Mouse (Mus musculus) layer of hippocampus, adult 18-20 months (tissue): ENCODE results near the gene Primpol. TPM values are rescaled to one million over a fixed set of nuclear protein-coding genes. Genes with fewer than 3 reads are reported as not detected.
"Not testable (repeated sequence)": the region's sequence is repeated elsewhere in the genome, so short reads cannot be mapped to it uniquely, and the experiment has no call there.

Source experiments
- DNase-seq, 2 experiments: peaks; one replicate each; pipeline ENCODE4 v3.0.0; 2022; ENCODE audit warnings: low spot score in 2 of 2
- total RNA-seq, 2 experiments: library from RNA; stranded (reverse); gene quantifications; 2 replicates each; pipeline ENCODE4 v1.2.3; 2021

Gene Primpol
- total RNA-seq, 2 experiments from 2014 or later: 3.6 to 5.0 TPM

DNA sequence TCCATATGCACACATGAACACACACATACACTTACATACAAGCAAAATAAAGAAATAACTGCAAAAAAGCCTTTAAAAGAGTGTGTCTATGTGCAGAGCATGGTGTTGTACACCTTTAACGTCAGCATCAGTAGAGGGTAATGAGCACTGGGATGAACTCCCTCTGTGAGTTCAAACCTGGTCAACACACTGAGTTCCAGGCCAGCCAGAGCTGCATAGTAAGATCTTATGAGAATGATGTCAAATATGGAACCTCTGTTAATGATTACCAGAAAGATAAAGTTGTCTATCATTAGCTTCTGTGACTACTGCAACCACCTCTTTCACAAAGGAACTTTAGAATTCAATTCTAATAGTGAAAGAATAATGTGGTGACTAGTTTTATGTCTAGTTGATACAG is 10.1 kb downstream of the Primpol start:
- DNase-seq: no peak

DNA sequence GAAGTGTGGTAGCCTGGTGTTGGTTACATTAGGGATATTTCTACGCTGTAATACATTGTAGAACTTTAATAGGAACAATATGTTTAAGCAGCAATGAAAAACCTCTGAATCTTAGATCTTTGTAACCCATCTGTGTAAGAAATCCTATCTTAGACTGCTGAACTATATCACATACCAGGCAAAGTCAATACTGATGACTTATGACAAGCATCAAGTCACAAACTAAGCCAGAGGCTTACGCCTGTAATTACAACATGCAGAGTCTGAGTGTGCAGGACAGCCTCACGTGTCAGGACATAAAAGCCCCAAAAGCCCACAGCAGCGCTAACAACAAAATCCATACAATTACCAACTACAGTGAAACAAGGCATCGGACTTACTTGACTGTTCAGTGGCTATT is 13.4 kb downstream of the Primpol start:
- DNase-seq: no peak

DNA sequence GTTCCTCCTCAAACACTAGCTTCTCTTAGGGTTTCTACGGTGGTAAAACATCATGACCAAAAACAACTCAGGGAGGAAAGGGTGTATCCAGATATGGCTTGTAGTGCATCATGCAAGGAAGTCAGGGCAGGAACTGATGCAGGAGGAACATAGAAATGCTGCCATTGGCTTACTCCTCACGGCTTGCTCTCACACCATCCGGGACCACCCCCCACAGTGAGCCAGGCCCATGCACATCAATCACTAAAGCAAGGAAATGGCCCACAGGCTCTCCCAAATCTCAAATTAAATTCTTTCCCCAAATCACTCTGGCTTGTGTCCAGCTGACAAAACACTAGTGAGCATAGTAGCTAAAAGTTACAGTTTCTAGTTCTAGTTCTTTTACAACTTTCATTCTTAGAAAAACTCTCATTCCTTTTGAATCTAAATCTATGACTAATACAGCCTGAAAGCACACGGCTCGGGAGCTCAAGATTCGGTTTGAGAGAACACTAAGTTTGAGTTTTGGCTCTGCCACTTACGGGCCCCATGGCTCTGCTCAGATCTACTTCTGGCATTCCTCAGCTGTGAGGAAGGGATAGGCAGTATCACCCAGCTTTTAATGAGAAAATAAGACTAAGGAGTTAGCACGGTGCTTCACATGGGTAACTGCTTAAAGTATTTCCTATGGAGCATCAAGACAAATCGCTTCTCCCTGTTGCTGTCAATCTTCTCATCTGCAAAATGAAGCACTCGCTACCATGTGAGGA is 15.9 kb downstream of the Primpol start:
- no peak for DNase-seq

DNA sequence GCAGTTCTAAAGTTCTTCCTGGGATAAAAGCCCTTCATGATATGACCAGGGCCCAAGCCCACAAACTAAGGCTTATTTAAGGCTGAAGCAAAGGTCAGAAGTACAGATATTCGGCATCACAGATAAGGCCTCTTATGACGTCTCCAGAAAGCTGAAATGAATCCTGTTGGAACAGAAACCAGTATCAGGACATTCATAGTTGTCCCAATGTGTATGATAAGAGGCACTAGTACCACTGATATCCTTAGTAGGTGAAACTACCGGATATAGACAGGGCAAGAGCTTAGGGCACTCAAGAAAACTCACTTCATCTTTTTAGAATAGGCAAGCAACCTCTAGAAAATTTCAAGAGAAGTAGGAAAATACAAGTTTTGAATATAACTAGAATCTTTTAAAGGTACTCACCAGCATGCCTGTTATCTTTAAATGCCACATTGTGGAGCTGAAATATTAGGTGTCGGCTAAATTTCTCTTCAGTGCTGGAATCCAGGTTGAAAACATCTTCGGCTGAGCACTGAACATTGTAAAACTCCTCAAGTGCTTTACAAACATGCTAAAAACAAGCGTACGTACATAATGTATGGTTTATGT is 17.6 kb downstream of the Primpol start:
- no peak for DNase-seq

DNA sequence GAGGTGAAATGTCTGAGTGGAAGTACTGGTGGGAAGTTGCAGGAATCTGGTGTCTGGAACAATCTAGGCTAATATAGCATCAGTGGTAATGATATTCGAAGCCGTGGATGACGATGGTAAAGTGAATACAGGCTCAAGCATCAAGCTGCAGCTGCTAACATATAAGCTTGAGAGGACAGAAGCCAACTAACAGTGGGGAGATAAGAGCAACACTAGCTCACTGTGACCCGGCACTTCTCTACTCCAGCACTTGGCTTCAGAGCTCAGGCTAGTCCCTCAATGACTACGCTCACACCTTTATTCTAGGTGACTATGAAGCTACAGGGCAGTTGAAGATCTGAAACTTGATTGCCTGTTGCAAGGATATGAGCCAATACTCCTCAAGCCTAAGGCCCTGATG is 18.3 kb downstream of the Primpol start:
- no peak for DNase-seq

DNA sequence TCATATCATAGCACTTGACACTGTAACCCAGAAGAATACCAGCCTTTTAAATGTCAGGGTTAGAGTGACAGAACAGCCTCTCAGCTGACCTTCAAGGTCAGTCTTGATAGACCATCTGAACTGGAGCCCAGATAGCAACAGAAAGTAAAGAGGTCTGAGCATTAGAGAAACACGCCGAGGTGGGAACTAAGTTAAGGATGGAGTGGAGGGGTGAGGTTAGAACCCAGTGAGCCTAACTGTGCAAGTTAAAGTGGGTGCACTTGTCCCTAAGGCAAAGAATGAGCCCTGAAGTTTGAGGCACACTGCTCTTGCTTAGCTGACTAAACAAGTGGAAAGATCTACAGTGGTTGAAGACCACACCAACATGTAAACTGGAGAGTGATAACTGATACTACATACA is 18.9 kb downstream of the Primpol start:
- no peak for DNase-seq

DNA sequence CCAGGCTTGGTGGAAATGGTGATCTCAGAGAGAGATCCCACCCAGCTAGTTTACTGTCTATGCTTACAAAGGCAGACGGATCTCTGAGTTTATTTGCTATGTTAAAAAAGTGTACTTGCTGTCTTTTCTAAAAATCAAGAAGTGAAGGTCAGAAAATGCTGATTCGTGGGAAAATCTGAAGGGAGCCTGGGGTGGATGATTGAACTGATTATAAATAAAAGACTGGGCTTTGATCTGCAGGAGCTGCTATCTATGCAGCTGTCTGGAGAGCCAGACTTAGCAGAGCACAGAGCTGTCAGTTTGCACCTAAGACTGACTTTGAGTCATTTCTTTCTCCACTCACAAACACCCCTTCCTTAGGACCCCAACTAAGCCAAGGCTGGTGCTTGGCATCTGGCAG is 19.6 kb downstream of the Primpol start:
- DNase-seq: no peak

DNA sequence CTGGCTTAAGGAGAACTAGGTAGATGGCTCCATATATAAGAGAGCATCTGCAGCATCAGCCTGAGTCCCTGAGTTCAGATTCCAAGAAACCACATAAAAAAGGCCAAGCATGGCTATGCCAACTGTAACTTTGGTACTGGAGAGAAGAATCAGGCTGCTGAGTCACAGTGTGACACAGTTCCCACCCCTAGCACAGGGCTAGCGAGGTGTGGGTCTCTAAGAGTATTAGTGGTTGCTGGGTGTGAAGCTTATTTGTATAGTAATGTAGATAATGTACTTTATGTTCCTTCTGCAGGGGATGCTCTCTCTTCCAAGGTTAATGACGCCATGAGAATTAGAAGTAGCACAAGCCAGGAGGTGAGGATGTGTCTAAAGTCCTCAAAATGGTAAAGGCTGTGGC is 20.5 kb downstream of the Primpol start:
- no peak for DNase-seq

DNA sequence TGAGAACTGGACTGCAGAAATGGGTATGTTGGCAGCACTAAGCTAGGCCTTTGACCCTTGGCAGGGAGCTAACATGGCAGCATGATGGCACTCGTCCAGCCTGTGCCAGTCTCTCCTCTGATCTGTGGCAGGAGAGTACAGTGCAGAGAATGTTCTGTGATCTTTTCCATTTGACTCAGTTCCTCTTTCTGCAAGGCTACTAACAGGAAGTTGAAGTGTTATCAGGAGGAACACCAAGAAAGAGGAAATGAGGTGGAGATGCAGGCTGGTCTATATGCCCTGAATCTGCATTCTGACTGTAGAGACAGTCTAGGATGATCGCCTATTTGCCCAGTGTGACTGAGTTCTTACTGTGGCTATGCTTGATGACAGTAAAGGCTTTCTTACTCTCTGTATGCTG is 21.4 kb downstream of the Primpol start:
- no peak for DNase-seq

DNA sequence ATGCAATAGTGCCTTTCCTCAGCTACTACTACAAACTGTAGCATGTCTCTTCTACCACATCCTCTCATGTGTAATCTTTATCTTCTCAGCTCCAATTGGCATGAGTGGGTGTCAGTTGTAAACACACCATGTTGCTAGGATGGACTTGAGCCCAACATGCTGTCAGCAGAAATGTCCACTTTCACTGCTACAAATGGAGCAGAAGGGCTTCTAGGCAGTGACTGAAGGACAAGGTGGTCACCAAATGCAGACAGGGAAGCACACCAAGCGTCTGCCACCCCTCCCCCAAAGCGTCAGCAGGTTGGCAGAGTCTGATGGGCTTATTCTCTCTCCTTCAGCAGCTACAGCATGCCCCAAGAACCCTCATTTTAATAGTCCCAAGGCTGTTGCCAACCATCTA is 23.2 kb downstream of the Primpol start:
- no peak for DNase-seq

DNA sequence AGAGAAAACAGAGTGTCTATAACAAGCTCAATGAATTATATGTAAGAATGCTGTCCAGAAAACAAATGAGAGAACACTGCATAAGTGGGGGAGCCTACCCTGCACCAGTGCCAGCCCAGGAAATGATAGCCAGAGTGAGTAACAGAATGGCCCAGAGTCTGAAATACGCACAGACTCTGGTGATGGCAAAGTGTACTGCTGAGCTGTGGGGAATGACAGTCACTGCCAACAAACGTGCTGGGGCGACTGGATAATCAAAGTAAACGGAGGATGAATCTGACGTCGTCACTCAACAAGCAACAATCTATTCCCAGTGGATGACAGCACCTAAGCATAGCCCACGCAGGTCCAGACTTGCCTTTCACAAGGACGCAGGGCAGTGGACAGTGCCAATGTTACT is 23.9 kb downstream of the Primpol start:
- DNase-seq: peak in 1 of 2 experiments; percentile 45

DNA sequence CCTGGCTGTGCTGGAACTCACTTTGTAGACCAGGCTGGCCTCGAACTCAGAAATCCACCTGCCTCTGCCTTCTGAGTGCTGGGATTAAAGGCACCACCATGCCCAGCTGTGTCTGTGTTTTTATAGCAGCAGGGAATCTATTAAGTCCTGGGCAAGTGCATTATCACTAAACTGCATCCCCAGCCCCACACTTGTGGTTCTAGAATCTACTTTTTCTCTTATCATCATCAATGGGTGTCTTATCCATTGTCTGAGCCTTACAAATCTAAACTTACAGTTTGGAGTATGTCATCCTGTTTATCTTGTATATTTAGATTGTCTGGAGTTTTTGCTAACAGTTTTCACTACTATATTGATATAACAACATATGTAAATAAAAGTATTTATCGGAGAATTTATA is 28.3 kb downstream of the Primpol start:
- no peak for DNase-seq

DNA sequence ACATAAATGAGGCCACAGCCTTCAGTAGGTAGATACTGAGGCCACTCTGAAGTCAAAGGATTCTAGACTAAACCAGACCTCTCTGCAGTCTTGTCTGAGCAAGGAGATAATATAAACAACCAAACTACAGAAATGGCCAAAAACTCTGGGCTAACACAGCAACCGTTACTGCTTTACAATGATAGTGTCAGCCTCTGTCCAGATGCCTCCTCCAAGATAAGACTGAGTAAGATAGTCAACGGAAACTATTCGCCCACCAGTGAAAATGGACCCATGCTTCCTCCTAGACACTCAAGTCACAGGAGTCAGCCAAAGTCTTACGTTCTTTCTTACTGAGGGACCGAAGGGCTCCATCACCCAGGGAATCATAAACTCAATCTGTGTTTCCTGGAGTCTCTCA is 29.1 kb downstream of the Primpol start:
- no peak for DNase-seq

DNA sequence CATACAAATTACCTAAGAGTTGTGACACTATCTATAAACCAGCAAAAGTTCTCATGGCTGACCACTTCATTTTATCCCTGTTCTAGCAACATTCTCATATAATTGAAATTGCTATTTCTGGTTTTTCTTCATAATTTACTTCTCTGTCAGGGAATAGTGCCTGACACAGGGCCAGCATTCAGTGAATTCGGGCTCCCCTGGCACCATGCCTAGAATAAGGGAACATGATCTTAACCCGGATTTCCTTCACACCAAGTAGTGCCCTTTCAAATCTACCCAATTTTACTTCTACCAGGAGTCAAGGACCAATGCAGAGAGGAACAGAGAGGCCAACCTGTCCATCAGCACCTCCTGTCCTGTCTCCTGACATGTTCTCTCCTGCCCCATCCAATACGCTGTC is 31.4 kb downstream of the Primpol start:
- no peak for DNase-seq

DNA sequence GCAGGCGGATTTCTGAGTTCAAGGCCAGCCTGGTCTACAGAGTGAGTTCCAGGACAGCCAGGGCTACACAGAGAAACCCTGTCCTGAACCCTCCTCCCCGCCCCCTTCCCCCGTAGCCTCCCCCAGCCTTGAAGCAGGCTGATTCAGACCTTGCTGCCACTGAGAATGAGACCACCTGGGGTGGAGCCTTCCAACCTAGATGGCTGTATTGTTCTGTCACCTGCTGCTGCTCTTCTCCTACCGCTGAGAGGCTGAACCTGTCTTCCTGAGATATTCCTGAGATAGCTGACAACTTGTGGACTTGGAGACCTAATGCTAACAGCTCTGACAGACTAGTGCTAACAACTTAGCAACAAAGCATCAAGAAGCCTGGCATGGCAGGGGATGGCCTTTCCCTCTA is 32.7 kb downstream of the Primpol start:
- DNase-seq: not testable (repeated sequence)

DNA sequence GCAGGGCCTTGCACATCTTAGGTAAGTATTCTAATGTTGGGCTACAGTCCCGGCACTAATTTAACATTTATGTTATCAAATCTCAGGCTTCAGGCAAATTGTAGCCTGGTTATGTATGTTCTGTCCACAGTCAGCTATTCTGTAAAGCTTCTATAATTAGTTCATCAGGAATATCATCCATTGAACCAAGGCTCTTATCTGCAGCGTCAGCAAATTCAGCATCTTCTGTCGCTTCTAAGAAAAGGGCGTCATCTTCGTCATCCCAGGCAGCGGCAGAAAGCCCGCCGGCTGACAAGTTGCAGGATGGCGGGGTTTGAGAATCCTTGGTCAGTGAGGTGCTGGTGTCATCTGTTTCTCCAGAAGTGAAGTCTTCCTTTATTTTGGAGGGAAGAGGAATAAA is 38.2 kb downstream of the Primpol start:
- DNase-seq: no peak

DNA sequence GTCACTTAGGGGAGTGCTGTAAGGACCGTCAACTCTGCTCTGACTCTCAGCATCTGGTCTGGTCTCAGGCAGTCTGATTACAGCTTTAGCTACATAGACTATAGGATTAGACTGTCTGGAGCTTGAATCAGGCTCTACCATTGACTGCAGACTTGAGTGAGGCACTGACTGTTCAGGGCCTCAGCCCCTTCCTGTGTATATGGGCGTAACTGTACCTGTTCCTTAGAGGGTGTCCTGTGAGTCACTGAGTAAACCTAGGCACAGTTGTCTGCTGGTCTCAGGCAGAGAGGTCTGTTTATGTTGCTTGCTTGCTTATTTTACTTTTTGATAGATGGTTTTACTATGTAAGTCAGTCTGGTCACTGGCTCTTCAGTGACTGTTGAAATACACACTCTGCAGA is 43.0 kb downstream of the Primpol start:
- DNase-seq: no peak

DNA sequence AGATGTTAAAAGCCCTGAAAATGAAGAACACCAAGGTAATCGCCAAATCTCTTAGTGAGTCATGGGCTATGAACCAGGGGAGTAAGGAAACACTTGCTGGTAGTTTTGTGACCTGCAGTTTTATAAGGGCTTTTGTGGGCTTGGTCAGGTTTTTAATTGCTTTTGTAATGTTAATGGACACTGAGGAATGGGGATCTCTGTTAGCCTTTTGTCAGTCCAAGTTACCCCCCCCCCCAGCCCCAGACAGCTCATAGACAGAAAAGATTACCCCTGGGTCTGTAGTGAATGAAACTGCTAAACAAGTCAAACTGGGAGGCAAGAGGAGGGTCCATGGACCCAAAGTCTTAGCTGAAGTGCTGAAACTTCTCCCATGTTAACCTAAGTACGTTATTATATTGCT is 43.6 kb downstream of the Primpol start:
- no peak for DNase-seq

DNA sequence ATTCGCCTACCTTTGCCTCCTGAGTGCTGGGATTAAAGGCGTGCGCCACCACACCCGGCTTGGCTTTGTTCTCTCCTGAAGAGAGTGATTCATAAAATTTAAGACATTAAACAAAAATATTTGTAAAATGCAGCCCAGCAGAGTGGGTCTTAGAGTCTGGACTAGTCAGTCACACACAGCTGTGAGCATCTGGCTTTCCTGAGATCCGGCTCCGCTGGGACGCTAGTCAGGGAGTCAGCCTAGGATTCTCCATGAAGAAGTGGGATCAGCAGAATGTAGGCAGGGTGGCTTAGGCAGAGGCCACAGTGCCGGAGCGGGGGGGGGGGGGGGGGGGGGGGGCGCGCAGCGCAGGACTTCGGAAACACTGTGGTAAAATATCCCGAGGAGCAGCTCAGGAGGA is 46.3 kb downstream of the Primpol start:
- no peak for DNase-seq

DNA sequence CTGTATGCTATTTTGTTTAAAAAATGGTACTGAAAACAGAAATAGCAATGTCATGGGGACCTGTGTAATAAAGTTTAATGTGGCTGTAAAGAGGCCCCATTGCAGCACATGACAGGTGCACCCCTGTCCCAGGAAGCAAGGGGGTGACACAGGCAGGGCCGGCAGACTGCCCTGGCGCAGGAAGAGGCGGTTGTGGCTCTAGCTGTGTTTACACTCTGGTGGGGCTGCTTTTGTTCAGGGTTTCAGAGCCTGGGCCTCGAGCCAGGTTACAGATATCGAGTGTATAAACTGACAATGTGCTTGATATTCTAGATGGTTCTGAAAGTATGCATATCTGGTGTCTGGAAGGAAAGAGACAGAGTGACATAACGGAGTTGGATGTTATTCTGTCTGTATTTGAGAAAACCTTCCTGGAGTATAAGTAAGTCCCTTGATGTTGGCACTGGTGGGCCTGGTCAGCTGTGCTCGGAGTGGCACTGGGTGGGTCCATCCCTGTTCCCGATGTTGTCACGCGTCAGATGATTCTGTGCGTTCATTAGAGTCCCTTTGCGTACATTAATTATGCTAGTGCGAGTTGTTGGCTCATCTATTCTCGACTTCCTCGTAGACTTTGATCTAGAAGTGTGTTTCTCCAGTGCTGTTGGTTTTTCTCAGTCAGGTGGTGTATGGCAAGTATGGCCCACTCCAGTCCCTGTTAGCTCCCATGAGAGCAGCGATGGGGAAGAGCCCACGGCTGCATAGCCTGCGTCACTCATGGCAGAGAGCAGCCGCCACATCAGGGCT is 47.2 kb downstream of the Primpol start:
- DNase-seq: no peak

DNA sequence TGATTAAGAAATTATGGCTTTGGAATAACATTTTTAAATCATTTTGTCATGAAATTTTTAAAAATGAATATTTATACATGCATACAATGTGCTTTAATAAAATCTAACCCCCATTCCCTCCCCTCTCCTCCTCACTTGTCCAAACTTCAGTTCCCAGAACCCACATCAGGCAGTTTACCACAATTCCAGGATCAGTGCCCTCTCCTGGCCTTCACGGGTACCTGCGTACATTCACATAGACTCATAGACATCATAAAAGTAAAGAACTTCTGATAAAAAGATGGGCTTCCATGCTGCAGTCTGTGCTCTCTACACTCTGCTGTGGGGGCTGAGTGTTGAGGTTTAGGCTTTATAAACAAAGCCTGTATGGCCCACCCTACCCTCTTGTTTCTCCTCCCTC is 48.1 kb downstream of the Primpol start:
- DNase-seq: no peak

DNA sequence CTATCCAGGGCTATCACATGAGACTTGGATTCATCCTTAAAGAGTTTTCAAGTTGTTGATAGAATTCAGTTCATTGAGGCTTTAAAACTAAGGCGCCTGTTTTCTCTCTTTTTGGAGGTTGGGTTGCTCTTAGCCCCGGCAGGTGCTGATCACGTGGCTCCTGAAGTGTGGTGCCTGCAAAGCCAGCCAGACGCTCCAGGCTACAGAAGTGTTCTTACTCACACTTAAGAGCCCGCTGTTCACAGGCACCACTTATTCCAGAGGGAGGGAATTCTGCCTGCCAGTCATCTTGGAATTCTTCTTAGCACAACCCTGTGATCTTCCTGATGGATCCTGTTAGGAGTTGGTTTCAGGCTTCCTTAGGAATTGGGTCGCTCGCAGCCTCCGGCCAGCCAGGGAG is 49.1 kb downstream of the Primpol start:
- DNase-seq: no peak
